Mouse (Mus musculus) cortical plate, adult 2 months (tissue): Measurements from ENCODE around the gene Fscn3. TPM values are rescaled to one million over a fixed set of nuclear protein-coding genes. Genes with fewer than 3 reads are reported as not detected.
A peak's percentile ranks its signal among the peaks of the same experiment; 100 is the strongest.

ENCODE experiments used
- H3K27ac ChIP-seq: fragments of 200-500 bp; 2 replicates; pipeline ENCODE4 v1.5.1; 2012; ENCODE audit warnings: low read length, control low read depth, inconsistent platforms; ENCODE audit not compliant: insufficient read depth
- H3K4me1 ChIP-seq: fragments of 200-500 bp; 2 replicates; pipeline ENCODE4 v1.6.1; 2011; ENCODE audit warnings: low read length; ENCODE audit not compliant: control insufficient read depth, insufficient read depth
- H3K4me3 ChIP-seq: fragments of 200-500 bp; 2 replicates; pipeline ENCODE4 v1.5.1; 2011; ENCODE audit warnings: mild to moderate bottlenecking, low read length, control low read depth; ENCODE audit not compliant: insufficient read depth
- CTCF ChIP-seq: fragments of 200-500 bp; IDR thresholded peaks from 2 replicates; pipeline ENCODE4 v1.5.1; 2011; ENCODE audit warnings: mild to moderate bottlenecking, control low read depth, low read length; ENCODE audit not compliant: insufficient read depth; ENCODE audit errors: extremely low read depth
- POLR2A ChIP-seq: fragments of 200-500 bp; IDR thresholded peaks from 2 replicates; pipeline ENCODE4 v1.6.1; 2011; ENCODE audit warnings: mild to moderate bottlenecking, low read length, control low read depth; ENCODE audit not compliant: insufficient read depth; ENCODE audit errors: extremely low read depth
- polyA plus RNA-seq: library from polyadenylated mRNA; depleted of rRNA; stranded (reverse); fragments of >200 nt; gene quantifications from 2 replicates; pipeline ENCODE4 v1.2.3, GENCODE M21; 2012; rRNA removed

Gene Fscn3
- polyA plus RNA-seq, 1 experiment: not detected

DNA sequence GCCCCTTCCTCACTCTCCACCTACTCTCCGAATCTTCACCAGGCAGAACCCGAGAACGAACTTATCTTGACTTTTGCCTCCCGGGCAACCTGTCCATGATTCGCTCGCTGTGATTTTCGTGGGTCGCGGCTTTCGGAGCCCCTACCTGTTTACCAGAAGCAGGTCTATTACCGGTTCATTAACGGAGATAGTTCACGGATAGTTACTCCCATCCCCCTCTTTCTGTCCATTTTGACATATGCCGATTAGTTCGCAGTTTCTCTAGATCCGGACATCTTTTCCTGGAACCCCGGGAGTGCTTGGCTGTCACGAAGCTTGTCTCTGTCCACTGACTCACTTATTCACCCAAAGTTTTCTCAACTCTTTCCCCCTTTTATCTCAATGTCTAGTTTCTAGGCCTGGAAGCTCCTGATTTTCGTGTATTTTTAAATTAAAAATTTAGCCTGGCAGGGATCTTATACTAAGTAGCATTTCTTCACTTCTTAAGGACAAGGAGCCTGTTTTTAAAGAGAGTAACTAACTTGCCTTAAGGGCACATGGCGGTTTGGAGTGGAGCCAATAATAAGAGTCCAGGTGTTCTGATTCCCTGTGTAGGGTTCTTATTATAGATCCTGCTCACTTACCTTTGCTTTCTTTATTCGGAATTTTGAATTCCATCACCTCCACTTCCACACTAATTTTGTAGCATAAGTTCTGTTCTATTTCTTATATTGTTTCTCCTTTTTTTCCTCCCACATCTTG, 53.3 kb downstream of the Fscn3 start:
- TF ChIP-seq CTCF (no peak), POLR2A (no peak)
- H3K27ac ChIP-seq: no peak overlapping the region
- peak overlapping the region; percentile 48 for H3K4me3 ChIP-seq
- H3K4me1 ChIP-seq: peaks cover 3% of the 10 kb centered on the region

- TF ChIP-seq POLR2A (no peak), CTCF (no peak)
- Histone ChIP-seq H3K27ac (no peak overlapping the region), H3K4me3 (no peak overlapping the region), H3K4me1 (peaks cover 5% of the 10 kb centered on the region)
Measured at GRCm38 (mm10) chr6:28482711-28483315, 55.2 kb downstream of the Fscn3 start.

- TF ChIP-seq POLR2A (no peak), CTCF (no peak)
- no peak overlapping the region for H3K27ac ChIP-seq
- no peak overlapping the region for H3K4me3 ChIP-seq
- peaks cover 5% of the 10 kb centered on the region for H3K4me1 ChIP-seq
Measured at GRCm38 (mm10) chr6:28486008-28486407, 58.4 kb downstream of the Fscn3 start.

- Histone ChIP-seq H3K4me3 (no peak overlapping the region), H3K4me1 (peaks cover 5% of the 10 kb centered on the region), H3K27ac (no peak overlapping the region)
- TF ChIP-seq POLR2A (no peak), CTCF (no peak)
Measured at GRCm38 (mm10) chr6:28486471-28486870, 58.9 kb downstream of the Fscn3 start.

GRCm38 (mm10) chr6:28486905-28487304, 59.3 kb downstream of the Fscn3 start:
- TF ChIP-seq POLR2A: no peak
- no peak for TF ChIP-seq CTCF
- H3K27ac ChIP-seq: no peak overlapping the region
- no peak overlapping the region for H3K4me3 ChIP-seq
- peaks cover 5% of the 10 kb centered on the region for H3K4me1 ChIP-seq

Other genes with a start within 250 kb of the Fscn3 start
- 6.7 and 8.1 TPM in 2 replicates for gene Zfp800, start 29.8 kb upstream of the Fscn3 start, polyA plus RNA-seq
- gene Arf5, start 4.2 kb upstream of the Fscn3 start, polyA plus RNA-seq: 414 and 415 TPM in 2 replicates
- 9.5 and 9.7 TPM in 2 replicates for gene Gcc1, start 601 bp downstream of the Fscn3 start, polyA plus RNA-seq
- 0.10 TPM in 1 of 2 replicates, not detected in the other for gene Pax4, start 21.6 kb downstream of the Fscn3 start, polyA plus RNA-seq
- gene Snd1, start 47.4 kb downstream of the Fscn3 start, polyA plus RNA-seq: 62.1 and 73.1 TPM in 2 replicates